Mouse (Mus musculus) large intestine, adult 2 months (tissue): ENCODE results near the gene Stx2. TPM values are rescaled to one million over a fixed set of nuclear protein-coding genes. Genes with fewer than 3 reads are reported as not detected.
"Not testable (repeated sequence)": the region's sequence is repeated elsewhere in the genome, so short reads cannot be mapped to it uniquely, and the experiment has no call there.

ENCODE experiments used
- DNase-seq: peaks from one replicate; pipeline ENCODE4 v3.0.0-alpha.2; 2012; ENCODE audit warnings: low read depth, low spot score
- WGBS: fragments of 180-500 bp; shearing (Covaris S2); methylation state at CpG from one replicate; pipeline ENCODE4 v1.1.7; 2018; 5-methylcytosine and 5-hydroxymethylcytosine counted together
- polyA plus RNA-seq: library from polyadenylated mRNA; depleted of rRNA; stranded (reverse); fragments of >200 nt; gene quantifications from 2 replicates; pipeline ENCODE4 v1.2.3, GENCODE M21; 2012

Stx2 gene
- polyA plus RNA-seq, 1 experiment = 8.9 TPM

- DNase-seq = no peak
- WGBS = 83% methylated on average over 5 of the region's 5 CpGs
Observed at GRCm38 (mm10) chr5:129015540-129015939, 7.2 kb upstream of the Stx2 start.

- no peak for DNase-seq
- WGBS = 79% methylated on average over 3 of the region's 3 CpGs
Observed at GRCm38 (mm10) chr5:129015020-129015419, 6.6 kb upstream of the Stx2 start.

- DNase-seq = no peak
- 85% methylated on average over 2 of the region's 2 CpGs for WGBS
Observed at GRCm38 (mm10) chr5:129010937-129011336, 2.6 kb upstream of the Stx2 start.

- WGBS = 89% methylated on average over 3 of the region's 3 CpGs
- no peak for DNase-seq
Observed at GRCm38 (mm10) chr5:129009577-129009976, 1.2 kb upstream of the Stx2 start.

GRCm38 (mm10) chr5:129008008-129008407, 366 bp downstream of the Stx2 start:
- 1% methylated on average over 18 of the region's 18 CpGs for WGBS
- no peak for DNase-seq

DNA sequence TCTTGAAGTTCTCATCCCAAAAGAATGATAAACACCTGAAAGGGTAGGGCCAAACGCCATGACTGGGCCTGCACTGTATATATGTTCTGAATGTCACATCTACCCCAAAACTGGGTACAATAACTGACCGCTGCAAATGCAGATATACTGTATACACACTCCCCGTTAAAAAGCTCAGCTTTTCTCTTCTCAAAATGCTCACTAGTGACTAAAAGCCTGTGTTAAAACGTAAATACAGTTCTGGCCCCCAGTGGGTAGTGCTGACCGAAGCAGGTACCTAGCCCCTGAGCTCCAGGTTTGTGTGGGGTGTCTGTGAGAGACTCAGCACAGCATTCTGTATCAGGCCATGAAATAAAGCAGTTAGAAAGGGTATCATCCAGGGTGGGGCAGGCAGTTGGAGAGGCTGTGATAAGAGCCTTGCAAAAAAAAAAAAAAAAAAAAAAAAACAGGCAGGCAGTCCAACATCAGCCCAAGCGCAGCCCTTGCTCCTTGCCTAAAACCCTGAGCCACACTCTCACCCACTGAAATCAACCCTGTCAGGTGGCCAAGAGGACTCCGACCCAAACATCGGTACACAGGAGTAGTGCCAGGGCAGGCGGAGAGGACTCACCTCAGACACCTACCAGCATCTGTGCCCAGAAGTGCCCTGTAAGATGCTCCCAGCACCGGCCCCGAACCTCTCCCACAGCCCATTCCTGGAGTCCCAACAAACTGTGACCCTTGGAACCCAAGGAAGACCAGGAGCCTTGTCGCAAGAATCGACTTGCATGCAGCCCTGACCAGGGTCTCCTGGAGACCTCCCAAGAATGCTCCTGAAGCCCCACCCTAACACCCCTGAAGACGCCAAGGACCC, 1.0 kb downstream of the Stx2 start:
- no peak for DNase-seq
- WGBS = 40% methylated on average over 14 of the region's 14 CpGs

DNA sequence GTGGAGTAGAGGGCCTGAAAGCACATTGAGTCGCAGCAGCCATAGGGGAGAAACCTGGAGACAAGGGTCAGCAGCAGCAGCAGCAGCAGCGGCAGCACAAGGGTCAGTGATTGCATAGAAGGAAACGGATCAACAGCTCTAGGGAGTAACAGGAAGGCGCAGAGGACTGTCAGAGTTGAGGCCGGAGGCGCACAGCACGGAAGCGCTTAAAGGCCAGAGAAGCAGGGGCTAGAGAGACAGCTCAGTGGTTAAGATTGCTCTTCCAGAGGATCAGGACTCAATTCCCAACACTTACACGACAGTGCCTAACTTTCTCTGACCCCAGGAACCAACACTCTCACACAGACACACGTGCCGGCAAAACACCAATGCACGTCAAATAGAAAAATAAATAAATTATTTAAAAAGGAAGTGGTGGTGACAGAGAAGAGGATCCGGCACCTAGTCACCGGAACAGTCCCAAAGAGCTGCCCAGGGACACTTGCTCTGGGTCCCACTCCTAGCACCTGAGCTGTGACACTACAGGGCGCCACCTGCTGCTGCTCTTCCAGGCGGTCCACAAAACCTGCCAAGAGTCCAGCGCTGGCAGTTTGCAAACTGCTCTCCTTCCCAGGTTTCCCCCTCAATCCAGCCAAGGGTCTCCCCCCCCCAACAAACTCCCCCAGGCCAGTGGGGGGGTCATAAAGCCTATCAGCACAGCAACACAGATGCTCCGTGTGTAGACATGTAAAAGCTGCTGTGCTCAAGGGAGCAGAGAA, 2.2 kb downstream of the Stx2 start:
- 79% methylated on average over 18 of the region's 18 CpGs for WGBS
- no peak for DNase-seq

GRCm38 (mm10) chr5:129005416-129005815, 3.0 kb downstream of the Stx2 start:
- 85% methylated on average over 3 of the region's 3 CpGs for WGBS
- DNase-seq = no peak

- no peak for DNase-seq
- WGBS = 48% methylated on average over 14 of the region's 14 CpGs
Observed at GRCm38 (mm10) chr5:129002571-129003011, 5.8 kb downstream of the Stx2 start.

GRCm38 (mm10) chr5:129000706-129001468, 7.5 kb downstream of the Stx2 start:
- 56% methylated on average over 8 of the region's 8 CpGs for WGBS

DNA sequence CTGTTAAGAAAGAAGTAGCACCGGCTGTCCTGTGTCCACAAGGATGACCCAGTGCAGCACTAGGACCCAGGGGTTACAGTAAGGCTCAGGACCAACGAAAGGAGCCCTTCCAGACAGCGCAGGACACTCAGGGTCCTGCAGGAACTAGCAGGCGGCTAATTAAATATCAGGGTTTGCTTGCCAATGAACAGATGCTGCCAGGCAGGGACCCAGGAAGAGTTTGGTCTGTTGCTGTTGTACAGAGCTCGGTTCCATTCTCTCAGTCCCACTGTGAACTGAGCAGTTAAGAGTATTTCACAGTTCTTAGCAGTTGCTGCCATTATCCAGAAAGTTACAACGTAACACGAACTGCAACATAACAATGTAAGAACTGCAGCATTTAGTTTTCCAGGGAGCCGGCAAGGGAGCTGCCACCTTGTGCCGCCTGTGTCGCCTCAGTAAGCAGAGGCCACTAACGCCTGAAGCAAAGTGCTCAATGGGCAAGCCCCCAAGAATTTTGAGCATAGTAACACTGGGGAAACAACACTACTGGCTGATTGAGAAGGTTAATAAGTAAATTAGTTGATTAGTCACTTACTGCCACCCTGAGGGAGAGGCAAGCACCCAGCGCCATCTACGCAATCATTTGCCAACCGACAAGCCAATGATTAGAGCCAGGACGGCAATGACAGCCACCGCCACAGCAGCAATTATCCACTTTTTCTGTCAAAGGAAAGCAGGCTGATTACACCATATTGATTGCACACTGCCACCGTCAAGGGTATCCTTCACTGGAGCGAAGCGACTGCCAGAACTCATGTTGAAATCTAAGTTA, 21.0 kb downstream of the Stx2 start:
- 83% methylated on average over 19 of the region's 19 CpGs for WGBS
- DNase-seq = no peak

More at GRCm38 (mm10) chr5:129000706-129001468, 7.5 kb downstream of the Stx2 start:
- no peak for DNase-seq

DNA sequence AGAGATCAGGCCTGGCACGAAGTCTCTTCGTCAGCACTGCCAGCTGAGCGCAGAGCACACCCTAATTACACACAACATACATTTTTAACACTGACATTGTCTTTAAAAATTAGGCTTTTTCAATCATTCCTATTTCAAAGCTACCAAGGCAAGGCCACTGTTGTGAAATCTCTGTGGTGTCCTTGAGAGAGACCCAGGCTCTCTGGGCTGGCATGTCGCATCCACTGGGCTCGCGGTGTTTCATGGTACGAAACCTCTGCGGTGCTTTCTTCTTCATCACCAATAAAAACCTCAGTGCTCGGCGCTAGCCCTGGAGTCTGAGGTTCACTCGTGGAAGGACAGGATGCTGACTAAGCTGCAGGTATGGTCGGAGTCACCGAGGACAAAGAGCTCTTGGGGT, 22.4 kb downstream of the Stx2 start:
- 88% methylated on average over 13 of the region's 13 CpGs for WGBS
- DNase-seq = no peak

GRCm38 (mm10) chr5:128984536-128984935, 23.8 kb downstream of the Stx2 start:
- 87% methylated on average over 6 of the region's 6 CpGs for WGBS
- no peak for DNase-seq

- DNase-seq = peak; percentile 19
- WGBS = 21% methylated on average over 12 of the region's 12 CpGs
Observed at GRCm38 (mm10) chr5:128981607-128982006, 26.8 kb downstream of the Stx2 start.

GRCm38 (mm10) chr5:128980857-128981256, 27.5 kb downstream of the Stx2 start:
- WGBS = 67% methylated on average over 7 of the region's 7 CpGs
- no peak for DNase-seq

DNA sequence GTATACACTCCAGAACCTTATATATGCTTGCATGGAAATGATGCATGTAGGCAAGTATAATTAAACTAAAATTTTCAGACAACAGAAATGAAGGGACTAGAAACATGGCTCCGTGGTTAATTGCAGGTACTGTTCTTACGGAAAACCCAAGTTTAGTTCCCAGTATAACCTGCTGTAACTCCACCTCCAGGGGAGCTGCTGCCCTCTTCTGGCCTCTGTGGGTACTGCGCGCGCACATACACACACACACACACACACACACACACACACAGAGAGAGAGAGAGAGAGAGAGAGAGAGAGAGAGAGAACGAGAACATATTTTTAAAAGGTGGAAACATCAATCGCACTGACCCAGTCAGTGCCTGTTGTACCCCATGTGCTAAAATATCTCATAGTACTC, 29.4 kb downstream of the Stx2 start:
- WGBS = 97% methylated on average over 7 of the region's 7 CpGs
- no peak for DNase-seq

- DNase-seq = not testable (repeated sequence)
- WGBS = 90% methylated on average over 1 of the region's 1 CpGs
Observed at GRCm38 (mm10) chr5:128977466-128977865, 30.9 kb downstream of the Stx2 start.

GRCm38 (mm10) chr5:128976266-128976665, 32.1 kb downstream of the Stx2 start:
- no peak for DNase-seq
- WGBS = 30% methylated on average over 4 of the region's 4 CpGs

DNA sequence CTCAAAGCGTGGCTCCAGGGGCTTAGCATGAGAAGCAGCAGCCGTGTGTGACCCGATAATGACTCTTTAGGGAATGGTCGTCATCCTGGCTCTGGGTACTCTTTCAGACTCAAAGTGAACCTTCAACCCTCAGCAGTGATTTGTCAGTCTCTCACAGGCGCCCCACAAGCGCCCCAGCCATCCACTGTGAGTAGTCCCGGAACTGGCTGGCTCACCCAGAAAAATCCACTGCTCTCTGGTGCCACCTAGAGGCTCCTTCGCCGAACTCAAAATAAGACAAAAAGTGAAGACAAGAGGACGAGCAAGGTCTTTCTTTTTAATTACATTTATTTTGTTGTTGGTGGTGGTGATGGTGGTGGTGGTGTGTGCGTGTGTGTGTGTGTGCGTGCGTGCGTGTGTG, 37.1 kb downstream of the Stx2 start:
- 17% methylated on average over 14 of the region's 14 CpGs for WGBS
- peak; percentile 36 for DNase-seq
